Mouse (Mus musculus) stomach, postnatal 0 days (tissue): ENCODE data around the gene Crybg1.

Source experiments
- CTCF ChIP-seq: IDR thresholded peaks from 2 replicates; pipeline ENCODE4 v1.5.1; 2016; ENCODE audit warnings: antibody characterized with exemption, low read depth, mild to moderate bottlenecking, moderate library complexity
- EP300 ChIP-seq: optimal IDR thresholded peaks from 2 replicates; pipeline ENCODE3; 2016; ENCODE audit warnings: antibody characterized with exemption

DNA sequence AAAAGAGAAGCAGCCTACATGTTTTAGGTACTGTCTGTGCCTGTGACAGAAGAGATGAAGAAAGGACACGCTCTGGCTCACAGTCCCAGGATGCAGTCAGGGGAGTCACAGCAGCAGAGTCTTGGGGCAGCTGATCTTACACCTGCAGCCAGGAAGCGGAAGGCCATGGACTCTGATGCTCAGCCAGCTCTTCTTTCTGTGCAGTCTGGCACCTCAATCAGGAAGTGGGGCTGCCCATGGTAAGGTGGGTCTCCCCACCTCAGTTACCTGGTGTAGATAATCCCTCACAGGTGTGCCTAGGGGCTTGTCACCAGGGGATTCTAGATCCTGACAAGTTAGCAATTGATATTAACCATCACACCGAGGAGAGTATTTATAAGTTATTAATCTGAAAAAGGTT lies 225.6 kb downstream of the Crybg1 start:
- no peak for TF ChIP-seq CTCF
- TF ChIP-seq EP300: no peak
